Mouse (Mus musculus) pancreas, adult 10 weeks (tissue): ENCODE results near the gene Ptger1. TPM values are rescaled to one million over a fixed set of nuclear protein-coding genes. Genes with fewer than 3 reads are reported as not detected.

Experiments
- polyA plus RNA-seq: library from polyadenylated mRNA; stranded (reverse); fragments of 350-450 nt; fragmentation: Illumina TruSeq; extraction: RNeasy Lipid Tissue Mini Kit (QIAGEN cat#74804); gene quantifications from one replicate; pipeline ENCODE4 v1.2.3, GENCODE M21; 2015; ENCODE audit warnings: low read depth, low replicate concordance; ENCODE audit not compliant: insufficient read depth

Gene Ptger1
- 0.18 TPM for polyA plus RNA-seq

DNA sequence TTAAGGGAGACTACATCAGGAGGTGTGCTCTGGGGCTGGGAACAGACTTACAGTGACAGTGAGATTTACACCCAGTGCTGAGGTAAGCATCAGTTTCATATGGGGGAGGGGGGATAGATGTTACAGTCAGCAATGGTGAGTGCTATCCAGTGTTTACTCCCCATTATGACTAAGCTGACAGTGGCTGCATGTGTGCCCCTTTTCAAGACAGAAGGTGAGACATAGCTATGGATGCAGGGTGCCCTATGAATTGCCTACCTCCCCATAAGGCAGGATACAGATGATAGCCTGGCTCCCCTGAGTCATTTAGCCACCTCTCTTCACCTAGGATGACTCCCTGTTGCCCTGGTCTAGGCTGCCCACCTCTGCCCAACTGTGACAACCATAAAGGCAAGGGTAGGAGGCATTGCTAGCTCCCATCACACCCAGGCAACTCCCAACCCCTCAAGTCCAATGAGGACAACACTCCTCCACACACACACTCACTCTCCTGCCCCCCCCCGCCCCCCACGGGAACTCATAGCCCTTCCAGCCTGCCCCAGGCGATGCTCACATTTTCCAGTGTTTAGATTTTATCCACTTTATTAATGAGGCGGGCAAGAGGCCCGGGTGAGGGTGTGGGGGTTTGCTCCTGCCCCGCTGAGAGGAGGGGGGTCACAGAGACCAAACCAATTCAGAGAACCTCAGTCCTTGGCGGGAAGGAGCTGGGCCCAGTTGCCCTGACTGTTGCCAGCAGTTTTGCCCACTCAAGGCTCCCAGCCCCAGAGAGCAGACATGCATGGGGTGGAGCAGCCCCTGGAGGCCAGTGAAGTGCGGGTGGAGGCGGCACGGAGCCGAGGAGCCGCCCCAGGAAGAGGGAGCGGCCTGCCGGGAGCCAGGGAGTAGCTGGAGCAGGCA, at the start of gene Ptger1:
Ptger1 (plus strand) TSS at position 710 of the 897 bp plus-strand sequence.

DNA sequence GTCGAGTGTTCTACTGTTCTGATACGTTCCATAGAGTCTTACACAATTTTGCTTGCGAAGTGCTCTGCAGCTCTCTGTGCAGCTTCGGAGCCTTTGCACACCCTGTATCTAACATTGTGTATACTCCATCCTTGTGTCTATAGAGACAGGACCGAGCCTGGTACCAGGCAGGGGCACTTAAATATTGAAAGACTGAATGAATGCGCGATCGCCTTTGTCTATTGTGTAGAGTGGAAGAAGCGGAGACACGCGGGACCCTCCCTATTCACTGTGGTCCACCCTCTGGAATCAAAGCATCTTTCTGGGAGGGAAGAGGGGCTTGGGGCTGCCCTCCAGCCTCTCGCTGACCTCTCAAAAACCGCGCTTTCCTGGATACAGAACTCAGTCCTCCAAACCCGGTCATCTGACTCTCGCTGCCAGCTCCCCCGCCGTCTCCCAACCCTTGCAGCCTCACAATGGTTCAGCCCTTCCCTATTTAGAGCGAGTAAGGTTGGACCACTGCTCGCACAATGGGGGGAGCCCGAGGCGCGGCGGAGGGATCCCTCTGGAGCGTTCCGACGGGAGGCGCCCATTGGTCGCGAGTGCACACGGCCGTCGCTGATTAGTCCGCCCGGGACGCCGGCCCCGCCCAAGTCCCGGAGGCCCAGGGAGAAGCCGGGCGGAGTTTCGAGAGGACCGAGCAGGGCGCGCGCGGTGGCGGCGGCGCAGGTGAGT, 14.3 kb upstream of the Ptger1 start, which contains the start of gene Gipc1:
Gipc1 (plus strand) TSS at position 648 of the 714 bp plus-strand sequence.

DNA sequence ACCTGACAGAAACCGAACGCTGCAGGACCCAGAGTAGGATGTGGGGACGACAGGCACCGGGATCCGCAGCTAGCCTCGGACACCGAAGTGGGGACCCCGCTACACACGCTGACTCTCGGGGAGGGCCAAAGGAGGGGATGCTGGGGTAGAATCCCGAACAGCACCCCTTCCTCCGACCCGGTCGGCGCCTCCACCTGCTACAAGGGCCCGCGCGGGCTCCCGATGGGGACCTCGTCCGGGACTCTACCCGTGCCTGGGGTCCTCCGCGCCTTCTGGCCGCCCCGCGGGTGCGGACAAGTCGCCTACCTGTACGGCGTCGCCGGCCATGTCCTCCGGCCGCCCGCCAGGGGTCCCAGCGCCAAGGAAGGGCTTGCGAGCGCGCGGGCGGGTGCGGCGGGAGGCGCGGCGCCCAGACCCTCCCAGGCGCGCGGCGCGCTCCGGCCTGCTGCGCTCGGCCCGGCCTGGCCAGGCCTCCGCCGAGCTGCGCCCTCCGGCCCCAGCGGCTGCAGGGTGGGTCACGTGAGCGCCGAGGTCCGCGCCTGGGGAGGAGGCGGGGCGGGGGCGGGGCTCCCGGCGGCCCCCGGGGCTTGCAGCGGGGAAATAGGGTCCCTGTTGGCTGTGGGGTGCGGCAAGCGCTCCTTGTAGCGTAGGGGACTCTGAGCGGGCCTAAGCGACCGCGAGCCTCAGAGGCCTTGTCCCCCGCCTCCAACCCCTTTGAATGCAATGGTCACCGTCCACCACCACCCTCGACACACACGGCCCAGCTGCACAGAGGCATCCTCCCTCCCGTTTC, 32.4 kb downstream of the Ptger1 start, which contains the start of gene Pkn1:
Pkn1 (minus strand) TSS at position 519 of the 793 bp plus-strand sequence.

DNA sequence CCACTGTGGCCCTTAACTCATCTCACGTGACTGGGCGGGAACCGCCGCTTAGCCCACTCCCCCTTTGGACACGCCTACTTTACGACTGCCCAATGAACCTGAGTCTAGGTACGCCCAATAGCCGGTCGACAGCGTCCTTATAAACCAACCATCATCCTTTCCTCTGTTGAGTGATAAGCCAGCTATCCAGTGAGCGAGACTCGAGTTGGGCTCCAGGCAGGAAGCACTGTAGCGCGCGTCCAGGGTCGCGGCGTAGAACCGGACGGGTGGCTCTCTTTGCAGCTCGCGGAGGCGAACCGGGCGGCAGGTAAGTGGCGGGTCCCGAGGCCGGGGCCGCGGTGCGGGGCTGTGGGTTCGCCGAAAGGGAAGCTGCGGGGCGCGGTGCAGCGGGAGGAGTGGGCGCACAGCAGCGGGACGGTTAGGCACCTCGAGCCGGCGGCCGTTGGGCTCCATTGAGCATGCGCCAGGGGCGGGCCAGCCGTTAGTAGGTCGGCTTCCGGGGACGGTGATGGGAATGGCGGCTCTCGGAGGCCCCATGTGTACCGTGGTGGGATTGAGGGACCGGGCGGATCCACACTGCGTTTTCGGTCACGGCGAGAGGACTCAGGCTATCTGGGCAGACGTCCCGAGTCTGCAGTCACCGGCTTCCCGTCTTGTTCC, 48.7 kb downstream of the Ptger1 start, which contains the start of gene Ddx39:
Ddx39 (plus strand) TSS at position 147 of the 660 bp plus-strand sequence.

Other genes starting within 250 kb of the Ptger1 start
- 17.8 TPM for gene Scoc, start 208.3 kb upstream of the Ptger1 start, polyA plus RNA-seq
- gene Olfr370, start 130.9 kb upstream of the Ptger1 start, polyA plus RNA-seq = not detected
- 74.6 TPM for gene Ndufb7, start 100.0 kb upstream of the Ptger1 start, polyA plus RNA-seq
- gene Tecr, start 58.7 kb upstream of the Ptger1 start, polyA plus RNA-seq = 77.7 TPM
- gene Dnajb1, start 58.5 kb upstream of the Ptger1 start, polyA plus RNA-seq = 7.8 TPM
- 9.7 TPM for gene Gipc1, start 14.0 kb upstream of the Ptger1 start, polyA plus RNA-seq
- 26.2 TPM for gene Pkn1, start 32.5 kb downstream of the Ptger1 start, polyA plus RNA-seq
- 10.1 TPM for gene Ddx39, start 48.5 kb downstream of the Ptger1 start, polyA plus RNA-seq
- gene Adgre5, start 74.6 kb downstream of the Ptger1 start, polyA plus RNA-seq = 16.6 TPM
- 7.4 TPM for gene Adgrl1, start 233.4 kb downstream of the Ptger1 start, polyA plus RNA-seq